Mouse (Mus musculus) thymus, adult 18-20 months (tissue): ENCODE results near the gene Rbks.
"Not testable (repeated sequence)": the region's sequence is repeated elsewhere in the genome, so short reads cannot be mapped to it uniquely, and the experiment has no call there.

Experiments
- DNase-seq, 2 experiments: peaks; one replicate each; pipeline ENCODE4 v3.0.0; 2022; ENCODE audit warnings: mixed read lengths in 2 of 2

Rbks gene

DNA sequence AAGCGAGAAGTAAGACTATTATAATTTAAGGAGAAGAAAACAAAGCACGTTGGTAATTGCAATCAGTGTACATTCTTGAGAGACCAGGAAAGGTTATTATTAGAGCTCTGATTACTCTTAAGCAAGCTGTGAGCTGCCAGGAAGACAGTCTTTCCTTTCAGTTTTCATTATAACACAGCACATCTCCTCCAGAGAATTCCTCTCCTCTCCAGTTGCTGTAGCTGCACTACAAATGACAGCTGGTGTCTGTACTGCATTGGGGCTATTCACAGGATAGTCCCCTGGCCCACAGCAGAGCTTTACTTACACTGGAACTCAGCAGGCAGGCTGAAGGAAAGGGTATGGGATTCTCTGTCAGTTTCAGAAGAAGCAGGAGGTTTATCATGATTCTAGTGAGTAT, 24.0 kb downstream of the Rbks start:
- no peak for DNase-seq

- no peak for DNase-seq
These were observed 26.3 kb downstream of the Rbks start for GRCm38 (mm10) chr5:31671137-31671536.

DNA sequence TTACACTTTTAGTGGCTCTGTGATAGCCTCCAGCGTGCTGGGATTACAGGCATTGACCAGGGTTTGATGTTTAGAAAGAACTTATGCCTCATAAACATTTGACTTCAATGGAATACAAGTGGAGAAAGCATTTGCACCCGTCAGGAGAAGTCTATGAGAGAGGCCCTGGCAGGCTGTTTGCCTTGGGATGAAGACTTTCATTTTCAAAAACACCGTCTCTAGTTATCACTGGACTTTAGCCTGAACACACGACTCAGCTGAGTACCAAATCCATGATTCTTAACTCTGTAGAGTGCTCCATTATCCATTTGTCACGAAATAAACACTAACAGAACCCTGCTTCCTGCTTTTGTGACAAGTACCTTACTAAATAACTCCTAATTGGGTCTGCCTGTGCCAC, 27.4 kb downstream of the Rbks start:
- no peak for DNase-seq

DNA sequence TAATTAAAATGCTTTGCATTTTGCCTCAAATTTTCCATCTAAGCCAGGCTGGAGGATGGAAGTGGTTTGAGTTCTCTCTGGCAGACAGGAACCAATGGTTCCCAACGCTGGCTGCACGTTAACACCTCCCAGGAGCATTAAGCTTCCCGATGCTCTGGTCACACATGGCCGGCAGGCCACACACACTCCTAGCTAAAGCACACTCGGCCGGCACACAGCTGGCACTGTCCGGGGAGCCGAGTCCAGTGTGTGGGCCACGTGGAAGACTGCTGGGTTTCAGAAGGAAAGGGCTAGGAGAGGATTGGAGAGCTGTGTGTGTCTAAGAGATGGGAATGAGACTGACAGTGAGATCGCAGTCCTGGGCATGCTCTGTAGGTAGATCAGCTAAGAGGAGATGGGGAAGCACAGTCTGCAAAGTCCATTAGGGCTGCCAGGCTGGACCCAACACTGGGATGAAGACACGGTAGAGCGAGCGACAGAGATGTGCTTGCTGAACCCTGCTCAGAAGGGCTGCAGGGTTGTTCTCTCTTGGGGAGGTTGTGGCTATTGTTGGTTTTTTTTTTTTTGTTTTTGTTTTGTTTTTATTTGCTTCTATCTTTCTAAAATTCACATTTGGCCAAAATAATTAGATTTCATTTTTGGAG, 29.0 kb downstream of the Rbks start:
- DNase-seq, result no peak

- no peak for DNase-seq
These were observed 31.3 kb downstream of the Rbks start for GRCm38 (mm10) chr5:31666176-31666575.

DNA sequence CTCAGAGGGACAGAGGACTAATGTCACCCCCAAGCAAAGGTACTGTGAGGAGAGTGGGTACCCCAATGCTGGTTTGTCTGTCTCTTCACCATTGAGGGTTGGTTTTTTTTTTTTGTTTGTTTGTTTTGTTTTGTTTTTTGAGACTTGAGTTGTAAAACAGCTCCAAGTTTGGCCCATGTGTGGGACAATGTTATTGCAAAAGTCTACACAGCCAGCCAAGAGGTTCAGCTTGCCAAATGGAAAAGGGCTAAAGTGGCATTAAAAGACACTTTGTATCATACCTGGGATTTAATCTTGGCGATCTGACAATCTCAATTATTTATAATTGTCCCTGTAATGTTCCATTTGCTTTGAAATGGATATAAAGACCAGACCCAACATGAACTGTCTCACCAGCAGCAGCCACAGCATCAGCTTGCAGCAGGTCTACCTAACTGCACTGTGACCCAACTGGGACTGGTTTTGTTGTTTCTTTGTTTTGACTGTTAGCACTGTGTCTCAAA, 41.7 kb downstream of the Rbks start:
- DNase-seq, result no peak

GRCm38 (mm10) chr5:31650518-31651288, 46.7 kb downstream of the Rbks start:
- DNase-seq, result no peak

GRCm38 (mm10) chr5:31647327-31647726, 50.1 kb downstream of the Rbks start:
- no peak for DNase-seq

- DNase-seq, result no peak
These were observed 50.9 kb downstream of the Rbks start for GRCm38 (mm10) chr5:31646574-31646973.

GRCm38 (mm10) chr5:31645798-31646197, 51.6 kb downstream of the Rbks start:
- DNase-seq, result no peak

- no peak for DNase-seq
These were observed 52.6 kb downstream of the Rbks start for GRCm38 (mm10) chr5:31644847-31645246.

GRCm38 (mm10) chr5:31644272-31644671, 53.2 kb downstream of the Rbks start:
- DNase-seq, result no peak

GRCm38 (mm10) chr5:31642300-31642699, 55.1 kb downstream of the Rbks start:
- DNase-seq, result no peak

DNA sequence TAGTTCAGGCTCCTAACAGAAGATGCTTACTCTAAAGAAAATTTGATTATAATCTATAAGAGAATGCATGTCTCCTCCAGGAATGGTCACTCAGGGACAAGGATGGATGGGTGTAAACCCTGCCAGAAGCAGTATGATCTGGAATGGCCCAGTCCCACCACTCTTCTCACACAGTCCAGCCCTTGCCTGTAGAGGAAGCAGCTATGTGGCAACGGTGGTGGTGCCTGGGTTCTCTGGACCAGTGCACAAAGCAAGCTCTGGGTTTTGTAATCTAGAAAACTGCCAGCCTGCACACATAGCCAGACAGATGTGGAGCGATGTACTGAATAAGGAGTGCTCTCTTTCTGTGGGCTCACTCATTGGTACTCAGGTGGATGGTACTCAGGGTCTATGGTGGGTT, 56.9 kb downstream of the Rbks start:
- no peak for DNase-seq

GRCm38 (mm10) chr5:31636636-31637253, 60.7 kb downstream of the Rbks start:
- no peak for DNase-seq

DNA sequence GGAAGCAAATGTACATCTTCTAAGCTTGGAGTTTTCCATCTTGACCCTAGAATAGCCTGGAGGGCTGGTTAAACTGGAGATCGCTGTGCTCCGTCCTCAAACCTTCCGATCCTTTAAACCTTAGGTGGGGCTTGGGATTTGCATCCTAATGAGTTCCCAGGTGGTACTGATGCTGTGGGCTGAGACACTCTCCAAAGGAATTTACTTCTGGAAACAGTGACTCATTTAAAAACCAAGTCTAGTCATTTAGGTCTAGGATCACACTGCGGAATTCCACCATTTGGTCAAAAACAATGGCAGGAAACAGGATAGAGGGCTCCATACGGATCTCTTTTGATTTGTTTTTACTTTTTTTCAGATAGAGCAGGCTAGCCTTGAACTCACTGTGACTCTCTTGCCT, 62.7 kb downstream of the Rbks start:
- DNase-seq, result no peak

DNA sequence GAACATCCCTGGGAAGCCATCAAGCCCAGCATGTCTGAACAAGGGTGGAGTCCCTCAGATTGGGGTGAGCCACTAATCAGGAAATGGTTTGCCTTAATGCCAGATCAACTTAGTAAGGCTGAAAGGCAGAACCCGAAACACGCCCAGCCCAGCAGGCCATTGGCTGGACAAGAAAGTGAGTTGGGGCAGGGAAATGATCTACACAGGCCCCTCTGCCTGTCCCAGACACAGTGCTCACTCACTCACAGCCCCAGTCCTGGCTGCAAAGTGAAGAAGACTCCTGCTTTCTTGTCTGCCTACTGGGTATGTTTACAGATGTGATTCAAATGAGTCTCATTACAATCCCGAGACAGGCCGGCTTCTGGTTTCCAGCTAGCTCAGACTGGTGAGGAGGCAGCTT, 63.3 kb downstream of the Rbks start:
- no peak for DNase-seq

- DNase-seq, result not testable (repeated sequence)
These were observed 66.3 kb downstream of the Rbks start for GRCm38 (mm10) chr5:31631169-31631568.

DNA sequence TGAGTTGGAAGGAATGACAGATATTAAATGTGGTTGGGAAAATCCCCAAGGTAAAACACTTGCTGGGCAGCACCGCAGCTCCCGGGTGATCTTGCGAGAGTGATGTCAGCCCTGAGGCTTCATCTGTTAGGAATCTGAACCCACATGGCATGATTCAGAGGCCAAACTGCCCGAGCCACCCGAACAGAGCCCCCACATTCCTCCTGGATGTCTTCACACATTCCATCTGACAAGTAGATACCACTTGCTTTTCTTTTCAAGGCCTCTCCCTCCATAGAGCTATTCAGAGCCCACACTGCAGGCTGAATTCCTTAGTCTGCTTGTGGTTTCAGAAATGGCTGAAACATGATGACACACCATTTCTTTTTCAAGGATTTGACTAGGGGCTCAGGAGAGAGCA, 67.4 kb downstream of the Rbks start:
- DNase-seq, result no peak

DNA sequence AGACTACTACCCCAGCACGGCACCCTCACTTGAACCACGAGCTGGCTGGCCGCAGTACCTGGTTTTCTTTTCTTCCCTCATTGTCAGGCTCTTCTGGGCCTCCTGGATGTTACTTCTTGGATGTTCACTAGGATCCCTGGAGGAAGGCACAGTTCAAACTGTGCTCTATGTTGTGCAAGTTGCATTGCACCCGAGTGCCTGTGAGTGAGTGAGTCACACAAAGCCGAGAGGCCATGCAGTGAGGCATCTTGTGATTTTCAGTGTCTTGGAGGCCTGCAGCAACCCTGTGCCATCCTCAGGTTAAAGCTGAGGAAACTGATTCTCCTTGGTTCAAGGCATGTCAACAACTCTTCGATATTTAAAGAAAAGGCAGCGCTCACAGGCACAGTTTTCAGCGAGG, 68.9 kb downstream of the Rbks start:
- DNase-seq, result no peak

- no peak for DNase-seq
These were observed 69.6 kb downstream of the Rbks start for GRCm38 (mm10) chr5:31627562-31628526.

DNA sequence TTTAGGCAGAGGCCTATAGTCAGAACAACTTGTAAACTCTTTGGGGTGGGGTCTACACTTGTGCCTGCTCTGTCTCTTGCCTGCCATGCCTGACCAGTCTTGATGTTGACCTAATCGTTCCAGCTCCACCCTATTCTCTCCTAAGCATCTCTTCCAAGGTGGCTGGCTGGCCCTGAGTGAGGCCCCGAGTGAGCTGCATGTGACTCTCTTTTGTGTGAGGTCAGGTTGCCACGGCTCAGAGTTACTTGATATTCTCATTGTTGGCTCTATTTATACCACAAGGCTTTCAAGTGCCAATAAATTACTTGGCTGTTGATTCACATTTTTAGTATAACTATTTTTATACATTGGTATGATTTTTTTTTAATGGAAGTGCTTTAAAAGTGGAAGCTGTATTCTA, 70.3 kb downstream of the Rbks start:
- no peak for DNase-seq

GRCm38 (mm10) chr5:31620326-31620725, 77.1 kb downstream of the Rbks start:
- no peak for DNase-seq
